Mouse (Mus musculus) midbrain, embryonic 14.5 days (tissue): ENCODE data around the gene Sox21. TPM values are rescaled to one million over a fixed set of nuclear protein-coding genes. Genes with fewer than 3 reads are reported as not detected.

Experiments
- ATAC-seq: fragments of 200-750 bp; cut with Nextera tagmentation; 2 replicates; pipeline ENCODE4 v1.8.0; 2017; ENCODE audit warnings: moderate number of reproducible peaks, moderate library complexity; ENCODE audit not compliant: low FRiP score, low TSS enrichment
- DNase-seq: peaks from one replicate; pipeline ENCODE4 v3.0.0-alpha.2; 2015
- H3K27ac ChIP-seq: fragments of 300-500 bp; sonication (generic); replicated peaks from 2 replicates; pipeline ENCODE4 v1.5.1; 2014; ENCODE audit warnings: mild to moderate bottlenecking, low read depth, low read length, moderate library complexity
- H3K27me3 ChIP-seq: fragments of 300-500 bp; sonication (generic); 2 replicates; pipeline ENCODE4 v1.6.1; 2014; ENCODE audit warnings: low read length, control low read depth, mixed read lengths; ENCODE audit not compliant: control insufficient read depth, insufficient read depth
- H3K36me3 ChIP-seq: fragments of 300-500 bp; sonication (generic); 2 replicates; pipeline ENCODE4 v1.6.1; 2014; ENCODE audit warnings: low read length, control low read depth; ENCODE audit not compliant: control insufficient read depth, insufficient read depth
- H3K4me1 ChIP-seq: fragments of 300-500 bp; sonication (generic); 2 replicates; pipeline ENCODE4 v1.6.1; 2014; ENCODE audit warnings: mild to moderate bottlenecking, antibody characterized with exemption, low read length, control low read depth; ENCODE audit not compliant: control insufficient read depth, insufficient read depth
- H3K4me2 ChIP-seq: fragments of 300-500 bp; sonication (generic); 2 replicates; pipeline ENCODE4 v1.6.1; 2014; ENCODE audit warnings: mild to moderate bottlenecking, low read length, moderate library complexity
- H3K4me3 ChIP-seq: fragments of 300-500 bp; sonication (generic); replicated peaks from 2 replicates; pipeline ENCODE4 v1.5.1; 2014; ENCODE audit warnings: low read depth, low read length
- H3K9ac ChIP-seq: fragments of 300-500 bp; sonication (generic); replicated peaks from 2 replicates; pipeline ENCODE4 v1.6.1; 2014; ENCODE audit warnings: mild to moderate bottlenecking, low read length, moderate library complexity
- H3K9me3 ChIP-seq: fragments of 300-500 bp; sonication (generic); 2 replicates; pipeline ENCODE4 v1.6.1; 2016; ENCODE audit warnings: low read length, control low read depth, mixed read lengths; ENCODE audit not compliant: control insufficient read depth
- WGBS: fragments of 180-500 bp; shearing (Covaris S2); extraction: QIAGEN DNeasy Blood & Tissue Kit; methylation state at CpG from one replicate; pipeline ENCODE4 v1.1.7; 2014; 5-methylcytosine and 5-hydroxymethylcytosine counted together
- polyA plus RNA-seq: library from polyadenylated mRNA; unstranded; fragments of >200 nt; fragmentation: Nextera tagmentation; extraction: Ambion mirVana; gene quantifications from 2 replicates; pipeline ENCODE4 v1.2.1, GENCODE M21; 2014

The Sox21 gene
- polyA plus RNA-seq, 1 experiment from 2014 or later, result 22.2 TPM

DNA sequence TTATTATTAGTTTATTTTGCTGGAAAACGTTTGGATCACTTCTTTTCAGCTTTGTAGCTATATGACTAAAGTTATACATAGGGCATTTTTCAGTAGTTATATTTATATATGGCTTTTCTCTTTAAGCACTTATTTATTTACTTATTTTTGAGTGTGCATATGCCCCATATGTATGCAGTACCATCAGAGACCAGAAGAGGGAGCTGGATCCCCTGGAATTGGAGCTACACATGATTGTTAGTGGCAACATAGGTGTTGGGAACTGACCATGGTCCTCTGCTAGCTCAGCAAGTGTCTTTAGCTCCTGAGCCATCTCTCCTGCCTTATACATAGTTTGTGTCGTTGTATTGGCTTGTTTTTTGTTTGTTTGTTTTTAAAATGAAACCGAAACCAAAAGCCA lies 29.5 kb downstream of the Sox21 start:
- Histone ChIP-seq H3K36me3 (no peaks in the 10 kb centered on the region), H3K4me2 (no peak overlapping the region), H3K27me3 (no peaks in the 10 kb centered on the region), H3K4me1 (no peaks in the 10 kb centered on the region), H3K9me3 (0 out of 2 replicates have a peak, but pooled peaks cover 6% of the 10 kb centered on the region), H3K27ac (no peak overlapping the region), H3K9ac (no peak overlapping the region), H3K4me3 (no peak overlapping the region)
- WGBS, result 86% methylated on average over 3 of the region's 3 CpGs
- DNase-seq, result no peak
- no peak for ATAC-seq

DNA sequence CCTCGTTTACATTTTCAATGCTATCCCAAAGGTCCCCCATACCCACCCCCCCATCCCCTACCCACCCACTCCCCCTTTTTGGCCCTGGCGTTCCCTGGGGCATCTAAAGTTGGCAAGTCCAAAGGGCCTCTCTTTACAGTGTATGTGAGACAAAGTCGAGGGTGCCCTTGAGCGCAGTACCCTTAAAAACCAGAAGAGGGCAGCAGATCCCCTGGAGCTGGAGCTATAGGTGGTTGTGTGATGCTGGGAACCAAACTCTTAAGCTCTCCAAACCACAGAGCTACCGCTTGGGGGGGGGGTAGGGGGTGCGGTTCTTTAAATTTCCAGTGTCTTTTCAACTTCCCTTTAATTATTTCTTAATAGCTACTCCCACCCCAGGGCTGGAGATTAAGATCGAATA lies 33.8 kb downstream of the Sox21 start:
- 88% methylated on average over 7 of the region's 7 CpGs for WGBS
- H3K4me3 ChIP-seq, result no peak overlapping the region

DNA sequence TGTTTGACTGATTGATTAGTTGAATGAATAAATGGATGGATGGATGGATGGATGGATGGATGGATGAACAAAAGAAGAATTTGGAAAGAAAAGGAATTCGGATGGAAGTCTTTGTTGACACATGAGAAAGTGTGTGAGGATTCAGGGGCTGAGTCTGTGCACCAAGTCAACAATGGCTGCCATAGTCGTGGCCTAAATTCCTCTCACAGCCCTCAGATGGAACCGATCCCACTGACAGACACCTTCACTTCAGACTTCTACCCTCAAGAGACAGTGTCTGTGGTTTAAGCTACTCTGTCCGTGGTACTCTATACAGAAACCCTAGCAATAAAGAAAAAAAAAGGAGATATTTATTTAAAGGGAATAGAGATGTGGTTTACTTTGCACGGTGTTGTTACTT lies 34.8 kb downstream of the Sox21 start:
- WGBS, result 87% methylated on average over 5 of the region's 5 CpGs

More for the DNA sequence above, 33.8 kb downstream of the Sox21 start:
- Histone ChIP-seq H3K9ac (no peak overlapping the region), H3K27me3 (no peaks in the 10 kb centered on the region), H3K27ac (no peak overlapping the region), H3K4me1 (no peaks in the 10 kb centered on the region), H3K36me3 (no peaks in the 10 kb centered on the region), H3K9me3 (0 out of 2 replicates have a peak, but pooled peaks cover 3% of the 10 kb centered on the region), H3K4me2 (no peak overlapping the region)
- DNase-seq (no peak), ATAC-seq (no peak)

DNA sequence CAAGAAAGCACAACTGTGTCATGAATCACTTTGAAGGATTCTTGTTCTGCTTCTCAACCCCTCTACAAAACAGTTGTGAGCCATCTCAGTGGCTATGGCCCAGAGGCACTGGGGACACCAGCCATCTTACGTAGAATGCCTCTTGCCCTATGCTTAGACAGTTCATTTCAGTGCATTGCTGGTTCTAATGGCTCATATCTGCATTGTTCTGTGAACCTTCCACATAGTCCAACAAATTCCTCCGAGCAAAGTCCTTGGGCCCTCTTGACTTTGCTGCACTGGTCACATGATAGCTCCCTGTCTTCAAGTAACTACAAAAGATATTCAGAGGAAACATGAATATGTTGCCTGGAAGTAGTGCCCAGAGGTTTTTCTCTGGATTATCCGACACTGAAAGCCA lies 36.1 kb downstream of the Sox21 start:
- Histone ChIP-seq H3K27ac (no peak overlapping the region), H3K9ac (no peak overlapping the region), H3K4me2 (no peak overlapping the region), H3K9me3 (no peaks in the 10 kb centered on the region), H3K4me3 (no peak overlapping the region), H3K27me3 (no peaks in the 10 kb centered on the region), H3K36me3 (no peaks in the 10 kb centered on the region), H3K4me1 (peaks cover 5% of the 10 kb centered on the region; the same call in 1 of the 2 replicates)
- 93% methylated on average over 3 of the region's 3 CpGs for WGBS
- DNase-seq, result no peak
- ATAC-seq, result no peak

More for the DNA sequence above, 34.8 kb downstream of the Sox21 start:
- Histone ChIP-seq H3K36me3 (no peaks in the 10 kb centered on the region), H3K4me3 (no peak overlapping the region), H3K4me2 (no peak overlapping the region), H3K27me3 (no peaks in the 10 kb centered on the region), H3K9me3 (no peaks in the 10 kb centered on the region), H3K9ac (no peak overlapping the region), H3K27ac (no peak overlapping the region), H3K4me1 (peaks cover 5% of the 10 kb centered on the region; the same call in 1 of the 2 replicates)
- DNase-seq, result no peak
- no peak for ATAC-seq

DNA sequence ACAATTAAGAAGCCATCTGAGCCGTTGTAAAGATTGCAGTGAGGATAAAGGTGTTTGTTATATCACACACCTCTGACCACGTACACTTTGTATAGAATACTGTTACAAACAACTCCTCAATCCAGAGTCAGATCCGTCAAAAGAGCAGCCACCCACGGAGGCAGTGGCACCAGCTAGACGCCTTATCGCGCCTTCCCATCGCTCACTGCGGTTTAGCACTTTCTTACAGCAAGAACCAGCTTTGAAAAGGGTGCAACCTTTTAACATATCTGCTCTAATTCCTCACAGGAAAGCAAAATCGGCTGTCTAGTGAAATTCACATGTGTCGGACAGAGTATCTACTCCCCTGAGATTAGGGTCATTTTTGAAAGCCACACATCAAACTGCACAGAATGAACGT lies 39.8 kb downstream of the Sox21 start:
- H3K27ac ChIP-seq, result no peak overlapping the region
- H3K9ac ChIP-seq, result no peak overlapping the region
- ATAC-seq, result no peak
- no peaks in the 10 kb centered on the region for H3K36me3 ChIP-seq
- H3K9me3 ChIP-seq, result no peaks in the 10 kb centered on the region
- H3K27me3 ChIP-seq, result no peaks in the 10 kb centered on the region
- no peak overlapping the region for H3K4me3 ChIP-seq
- 56% methylated on average over 12 of the region's 12 CpGs for WGBS
- DNase-seq, result peak; percentile 33
- peaks cover 16% of the 10 kb centered on the region; the same call in 1 of the 2 replicates for H3K4me1 ChIP-seq
- H3K4me2 ChIP-seq, result no peak overlapping the region

DNA sequence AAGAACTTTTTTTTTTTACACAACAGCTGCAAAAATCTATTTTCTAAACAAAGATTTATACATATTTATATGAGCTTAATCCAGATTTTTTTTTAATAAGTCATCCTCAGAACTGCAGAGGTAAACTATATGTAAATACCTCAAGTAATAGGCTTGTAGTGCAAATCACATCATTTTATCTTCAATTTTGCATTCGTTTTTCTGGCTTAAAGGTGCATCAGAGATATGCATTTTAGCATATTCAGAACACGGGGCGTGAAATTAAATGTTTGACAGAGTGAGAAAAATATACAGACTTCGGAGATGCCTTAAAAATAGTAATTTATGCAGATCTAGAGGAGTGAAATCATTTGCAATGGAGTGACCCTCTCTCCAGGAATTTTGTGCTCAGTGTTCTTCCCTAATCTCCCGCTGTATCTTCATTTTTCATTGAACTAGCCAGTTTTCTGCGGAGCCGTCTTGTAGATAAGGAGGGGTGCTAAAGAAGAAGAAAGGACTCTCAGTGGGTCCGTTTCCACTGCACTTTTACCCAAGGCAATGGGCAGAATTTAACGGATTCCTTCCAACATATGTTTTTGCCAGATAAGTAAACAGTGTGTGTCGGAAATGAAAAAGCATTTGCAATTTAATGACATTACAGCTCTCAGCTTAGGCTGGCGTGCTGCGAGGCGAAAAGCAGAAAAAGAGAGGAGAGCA lies 42.5 kb downstream of the Sox21 start:
- 21% methylated on average over 13 of the region's 13 CpGs for WGBS
- no peaks in the 10 kb centered on the region for H3K27me3 ChIP-seq
- H3K27ac ChIP-seq, result no peak overlapping the region
- no peak overlapping the region for H3K9ac ChIP-seq
- DNase-seq (peak; percentile 74), ATAC-seq (peak; percentile 74)
- H3K4me2 ChIP-seq, result peak overlapping the region; percentile 44
- H3K9me3 ChIP-seq, result no peaks in the 10 kb centered on the region
- H3K36me3 ChIP-seq, result no peaks in the 10 kb centered on the region
- H3K4me3 ChIP-seq, result 0 out of 2 replicates have a peak overlapping the region, but pooled peaks have one; percentile 11
- peaks cover 16% of the 10 kb centered on the region; the same call in 1 of the 2 replicates for H3K4me1 ChIP-seq

DNA sequence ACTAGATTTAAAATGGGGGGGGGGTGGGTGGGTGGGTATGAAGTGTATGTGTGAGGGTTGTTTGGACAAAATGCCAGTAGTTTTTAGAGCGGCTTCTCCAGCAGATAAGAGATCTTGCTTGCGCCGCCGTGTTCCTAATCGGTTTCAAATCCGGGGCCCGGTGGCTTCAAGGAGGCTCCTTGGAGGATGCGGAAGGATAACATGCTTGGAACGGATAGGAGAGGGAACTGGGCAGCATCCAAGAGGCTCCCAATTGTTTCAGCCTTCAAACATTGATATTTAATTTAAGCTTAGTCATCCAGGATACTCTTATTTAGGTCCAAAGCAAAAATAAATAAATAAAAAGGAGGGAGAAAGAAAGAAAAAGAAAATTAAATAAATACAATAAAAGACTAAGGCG lies 43.2 kb downstream of the Sox21 start:
- Histone ChIP-seq H3K27me3 (no peaks in the 10 kb centered on the region), H3K4me2 (peak overlapping the region; percentile 35), H3K4me1 (peaks cover 16% of the 10 kb centered on the region; the same call in 1 of the 2 replicates), H3K36me3 (no peaks in the 10 kb centered on the region), H3K27ac (peak overlapping the region; percentile 72), H3K9ac (no peak overlapping the region), H3K4me3 (no peak overlapping the region), H3K9me3 (no peaks in the 10 kb centered on the region)
- WGBS, result 11% methylated on average over 10 of the region's 10 CpGs
- DNase-seq (peak; percentile 71), ATAC-seq (no peak)

DNA sequence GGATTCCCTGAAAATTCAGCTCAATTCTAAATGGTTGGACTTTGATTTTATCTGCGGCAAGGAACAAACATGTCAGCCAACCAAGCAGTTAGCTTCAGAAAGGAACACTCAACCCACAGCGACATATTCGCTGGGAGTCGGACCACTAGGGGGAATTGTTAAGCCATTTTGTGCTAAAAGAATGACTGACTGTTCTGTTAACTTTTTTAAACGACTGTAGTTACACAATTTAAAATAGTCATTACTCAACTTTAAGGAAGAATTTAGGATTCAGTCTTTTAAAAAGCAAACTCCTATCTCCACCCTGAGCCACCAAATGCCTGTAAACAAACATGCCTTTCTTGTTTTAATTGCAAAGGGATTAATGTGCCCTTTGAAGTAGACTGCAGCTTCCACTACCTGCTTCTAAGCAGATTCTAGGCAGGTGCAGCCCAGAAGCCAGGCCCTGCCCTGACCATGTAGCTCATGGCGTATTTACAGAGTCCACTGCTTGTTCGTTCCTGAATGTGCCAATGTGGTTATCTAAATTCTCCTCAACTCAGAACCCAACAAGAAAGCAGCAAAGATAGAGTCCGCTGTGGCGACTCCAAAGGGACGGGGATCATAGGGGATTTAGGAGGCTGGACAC lies 43.7 kb downstream of the Sox21 start:
- 15% methylated on average over 10 of the region's 10 CpGs for WGBS
- Histone ChIP-seq H3K27ac (peak overlapping the region; percentile 72), H3K36me3 (no peaks in the 10 kb centered on the region), H3K4me3 (no peak overlapping the region), H3K9ac (no peak overlapping the region), H3K27me3 (no peaks in the 10 kb centered on the region), H3K9me3 (no peaks in the 10 kb centered on the region), H3K4me2 (peak overlapping the region; percentile 35), H3K4me1 (peaks cover 16% of the 10 kb centered on the region; the same call in 1 of the 2 replicates)
- DNase-seq (peak; percentile 69), ATAC-seq (no peak; the same call in 1 of the 2 replicates)
